Mouse (Mus musculus): ENCODE results near the gene Lima1.

Lima1 gene

DNA sequence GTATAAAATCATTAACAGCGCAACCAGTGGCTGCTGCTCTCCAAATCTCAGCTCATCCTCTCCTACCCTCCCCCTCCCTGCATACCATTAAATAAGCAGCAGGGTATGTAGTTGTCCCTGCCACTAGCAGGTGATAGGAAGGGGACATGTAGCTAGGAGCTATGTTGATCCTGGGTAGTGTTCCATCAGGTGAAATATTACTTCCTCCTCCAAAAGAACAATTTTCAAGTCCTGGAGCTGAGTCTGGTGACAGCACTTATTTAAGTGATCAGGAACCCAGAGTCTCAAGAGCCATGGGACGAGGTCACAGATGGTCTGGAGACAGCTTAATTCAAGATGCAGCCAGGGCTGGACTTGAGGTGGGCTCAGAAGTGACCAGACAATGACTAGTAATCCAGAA lies 139.6 kb downstream of the Lima1 start:
- DNase-seq (ENCODE audit: low spot score in 2 of 2): peak; percentile 100

- no peak for DNase-seq (ENCODE audit: low spot score in 2 of 2)
Observed at GRCm38 (mm10) chr15:99733186-99733585, 142.1 kb downstream of the Lima1 start.

DNA sequence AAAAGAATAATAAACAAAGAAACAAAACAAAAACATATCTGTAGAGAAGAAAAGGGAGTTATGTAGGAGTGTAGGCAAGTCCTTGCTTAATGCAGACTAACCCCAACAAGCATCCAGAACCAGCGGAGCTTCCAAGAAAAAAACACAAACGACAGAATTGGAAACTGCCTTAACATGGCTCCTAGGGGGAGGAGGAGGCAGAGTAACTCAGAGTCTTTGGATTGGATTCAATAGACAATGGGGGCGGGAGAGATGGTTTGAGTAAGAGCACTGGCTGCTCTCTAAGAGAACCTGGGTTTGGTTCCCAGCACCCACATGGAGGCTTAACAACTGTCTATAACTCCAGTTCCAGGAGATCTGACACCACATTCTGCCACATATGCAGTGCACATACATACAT lies 143.6 kb downstream of the Lima1 start:
- no peak for DNase-seq (ENCODE audit: low spot score in 2 of 2)

DNA sequence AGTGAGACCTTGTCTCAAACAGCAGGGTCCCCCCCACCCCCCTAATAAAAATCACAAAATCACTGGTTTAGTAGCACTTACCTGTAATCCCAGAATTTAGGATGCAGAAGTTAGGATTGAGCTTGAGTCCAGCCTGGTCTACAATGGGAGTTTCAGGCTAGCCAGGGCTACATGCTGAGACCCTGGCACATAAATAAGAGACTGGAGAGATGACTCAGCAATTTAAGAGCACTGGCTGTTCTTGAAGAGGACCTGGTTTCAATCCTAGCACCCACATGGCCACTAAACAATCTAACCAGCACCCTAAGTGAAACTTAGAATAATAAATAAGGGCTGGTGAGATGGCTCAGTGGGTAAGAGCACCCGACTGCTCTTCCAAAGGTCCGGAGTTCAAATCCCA lies 144.1 kb downstream of the Lima1 start:
- DNase-seq (ENCODE audit: low spot score in 2 of 2): no peak

GRCm38 (mm10) chr15:99729056-99729783 lies 146.0 kb downstream of the Lima1 start:
- DNase-seq (ENCODE audit: low spot score in 2 of 2): no peak
